Mouse (Mus musculus) frontal cortex, postnatal 25 days (tissue): ENCODE measurements around the gene Ubald1.

Experiments
- DNase-seq, 2 experiments: peaks; one replicate each; pipeline ENCODE4 v3.0.0; 2022; ENCODE audit warnings: low spot score in 2 of 2

Gene Ubald1

DNA sequence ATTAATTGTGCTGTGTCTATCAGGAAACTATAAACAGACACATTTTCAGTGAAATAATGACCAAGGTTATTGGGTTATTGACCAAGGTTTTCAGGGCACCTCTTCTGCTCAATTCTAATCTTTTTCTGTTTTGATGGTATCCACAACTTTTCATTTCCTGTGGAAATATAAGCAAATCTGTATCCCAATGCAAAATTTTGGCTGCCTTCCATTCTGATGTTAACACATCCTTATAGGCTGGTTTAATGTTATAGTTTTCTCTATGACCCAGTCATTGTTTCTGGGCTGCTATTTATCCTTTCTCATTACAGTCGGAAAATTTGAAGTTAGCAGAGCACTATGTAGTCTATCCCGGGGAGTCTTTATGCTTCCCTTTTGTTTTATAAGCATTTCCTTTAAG lies 19.6 kb upstream of the Ubald1 start:
- no peak for DNase-seq

DNA sequence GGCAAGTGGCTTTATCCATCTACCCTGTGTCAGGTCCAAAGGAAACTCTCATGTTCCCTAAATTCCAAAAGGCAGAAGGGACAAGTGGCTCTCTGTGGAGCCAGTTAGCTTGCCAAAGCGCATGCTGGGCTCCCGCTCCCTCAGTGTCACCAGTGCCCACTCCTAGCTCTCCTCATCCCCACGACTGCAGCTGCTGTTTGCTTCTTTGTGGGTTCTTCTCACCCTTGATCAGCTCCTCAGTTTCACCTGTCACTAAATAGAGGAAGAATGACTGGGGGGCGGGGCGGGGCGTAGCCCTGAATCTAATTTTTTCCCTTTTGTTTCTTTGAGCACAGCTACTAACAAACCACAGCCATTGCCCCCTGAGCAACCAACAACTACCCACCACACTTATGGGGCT lies 18.8 kb upstream of the Ubald1 start:
- no peak for DNase-seq

DNA sequence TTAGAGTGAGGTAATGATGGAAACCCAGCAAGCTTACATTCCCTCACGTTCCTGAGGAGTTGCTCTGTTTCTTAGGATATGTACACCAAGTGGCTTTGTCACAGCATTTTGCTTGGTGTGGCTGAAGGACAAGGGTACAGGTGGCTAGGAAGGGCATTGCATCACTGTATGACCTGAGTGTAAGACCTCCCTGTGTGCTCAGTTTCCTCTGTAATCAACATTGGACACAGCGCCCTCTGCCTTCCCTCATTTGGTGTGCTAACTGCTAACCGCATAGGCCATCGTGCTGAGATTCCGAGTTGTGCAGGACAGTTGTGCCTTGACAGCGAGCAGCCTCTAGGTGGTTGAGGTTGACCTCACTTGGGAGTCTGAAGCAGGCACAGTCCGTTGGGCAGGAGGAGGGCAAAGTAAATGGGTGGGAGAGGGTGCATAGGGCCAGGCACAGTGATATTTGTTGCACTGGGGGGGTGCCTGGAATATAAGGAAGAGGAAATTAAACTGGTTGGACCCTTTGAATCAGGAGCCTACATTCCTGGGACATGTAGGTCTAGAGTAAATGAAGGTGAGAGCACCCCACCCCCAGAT lies 17.1 kb upstream of the Ubald1 start:
- DNase-seq: no peak

DNA sequence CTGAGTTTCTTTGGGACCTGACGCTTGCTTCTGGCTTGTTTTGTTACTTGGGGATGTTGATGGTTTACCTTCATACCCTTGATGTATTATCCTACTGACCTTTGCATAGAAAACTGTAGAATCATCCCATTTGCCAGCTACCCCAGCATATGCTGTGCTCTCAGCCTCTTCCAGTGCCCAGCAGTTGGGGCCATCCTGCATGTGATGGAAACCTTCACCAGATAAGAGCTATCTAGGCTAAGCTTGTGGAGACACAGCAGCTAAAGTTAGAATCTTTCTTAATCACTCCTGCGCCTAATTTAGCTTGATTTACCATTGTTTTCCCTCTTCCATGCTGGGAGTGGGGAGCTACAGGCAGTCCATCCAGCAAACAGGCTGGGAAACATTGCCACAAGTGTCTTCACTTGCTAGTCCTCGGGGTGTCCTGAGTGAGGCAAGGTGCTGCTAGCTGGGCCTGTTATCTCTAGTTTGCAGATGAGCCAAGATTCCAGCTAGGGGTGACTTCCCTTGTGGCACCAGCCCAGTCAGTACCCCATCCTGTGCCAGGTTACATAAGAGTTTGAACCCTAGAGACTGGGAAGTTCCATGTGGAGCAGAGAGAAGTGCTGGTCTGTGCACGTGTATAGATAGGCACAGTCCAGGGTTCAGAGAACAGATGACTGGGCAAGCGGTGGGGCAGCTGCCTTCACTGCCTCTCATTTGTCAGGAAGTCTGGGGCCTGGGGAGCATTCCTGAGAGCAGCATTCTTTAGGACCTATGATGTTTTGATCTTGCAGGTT lies 16.3 kb upstream of the Ubald1 start:
- no peak for DNase-seq

DNA sequence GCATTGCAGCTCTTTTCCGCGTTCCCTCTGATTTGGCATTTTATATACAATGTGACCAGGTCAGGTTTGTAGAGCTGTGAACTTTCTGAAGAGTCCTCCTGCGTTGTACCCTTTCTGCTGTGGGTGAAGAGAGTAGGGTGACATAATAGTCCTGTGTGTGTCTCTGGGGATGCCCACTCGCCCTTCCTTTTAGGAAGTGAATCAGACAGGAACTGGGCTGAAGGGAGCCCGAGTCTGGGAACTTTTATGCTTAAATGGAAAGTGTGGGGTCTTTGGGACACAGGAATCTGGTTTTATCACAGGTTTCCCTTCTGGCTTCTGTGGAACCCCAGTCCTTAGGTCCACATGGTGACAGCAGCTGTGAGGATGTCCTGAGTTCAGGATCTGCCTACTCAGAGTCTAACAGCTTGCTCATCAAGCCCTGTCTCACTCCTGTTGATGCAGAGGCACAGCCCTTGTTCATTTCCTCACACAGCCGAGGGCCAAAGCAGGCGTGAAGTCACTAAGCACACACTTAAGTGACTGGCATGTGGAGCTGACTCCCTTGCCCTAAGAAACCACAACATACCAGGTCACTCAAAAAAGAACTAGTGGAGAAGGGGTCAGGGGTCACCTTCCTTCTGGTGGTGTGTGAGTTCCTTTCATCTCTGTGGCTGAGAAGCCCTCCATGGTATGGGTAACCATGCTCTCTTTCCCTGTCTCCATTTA lies 14.2 kb upstream of the Ubald1 start:
- DNase-seq: no peak

DNA sequence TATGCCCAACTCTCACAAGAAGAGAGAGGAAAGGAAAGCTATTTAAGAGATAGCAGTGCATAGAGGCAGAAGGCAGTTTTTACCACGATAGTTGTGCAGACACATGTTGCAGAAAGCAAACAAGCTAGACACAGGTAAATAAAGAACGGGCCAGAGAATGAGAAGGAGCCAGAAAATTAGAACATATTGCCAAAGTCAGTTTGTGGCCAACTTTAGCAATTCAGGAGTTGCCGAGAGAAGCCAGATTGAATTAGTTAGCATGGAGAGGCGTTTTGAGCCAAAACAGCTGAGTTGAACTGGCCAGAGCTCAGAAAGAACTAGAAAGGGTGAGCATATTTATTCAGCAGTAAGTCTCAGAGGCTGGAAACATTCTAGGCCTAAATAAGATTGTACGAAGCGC lies 12.1 kb upstream of the Ubald1 start:
- DNase-seq: no peak

DNA sequence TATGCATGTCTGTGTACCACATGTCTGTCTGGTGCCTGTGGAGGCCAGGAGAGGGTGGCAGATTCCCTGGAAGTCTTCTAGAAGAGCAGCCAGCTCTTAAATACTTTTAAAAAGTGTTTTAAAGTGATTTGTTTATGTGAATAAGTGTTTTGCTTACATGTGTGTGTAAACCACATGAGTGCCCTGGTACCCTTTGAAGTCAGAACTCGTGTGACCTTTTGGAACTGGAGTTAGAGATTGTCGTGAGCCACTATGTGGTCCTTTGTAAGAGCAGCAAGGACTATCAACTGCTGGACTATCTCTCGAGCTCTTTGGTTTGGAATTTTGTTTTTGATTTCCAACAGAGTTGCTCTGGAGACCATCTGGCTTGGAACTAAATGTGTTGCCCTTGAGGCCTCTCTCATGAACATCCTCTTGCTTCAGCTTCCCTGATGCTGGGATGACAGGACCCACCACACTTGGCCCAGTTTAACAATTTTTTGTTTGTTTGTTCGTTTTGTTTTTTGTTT lies 10.1 kb upstream of the Ubald1 start:
- DNase-seq: no peak

DNA sequence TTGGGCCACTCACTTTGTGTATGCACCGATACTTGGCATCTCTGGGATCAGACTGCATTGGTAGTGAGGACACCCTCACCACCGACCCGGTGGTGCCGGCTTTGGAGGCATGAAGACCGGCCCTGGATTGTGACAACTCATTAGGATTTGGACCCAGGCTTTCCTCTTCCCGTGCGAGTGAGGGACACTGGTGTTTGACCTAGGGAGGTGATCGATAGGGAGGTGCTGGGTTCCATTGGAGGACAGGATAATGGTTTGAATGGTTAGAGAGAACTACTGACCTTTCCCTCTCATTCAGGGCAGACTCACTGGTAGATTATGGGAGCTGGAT lies 6.5 kb upstream of the Ubald1 start:
- DNase-seq: no peak

DNA sequence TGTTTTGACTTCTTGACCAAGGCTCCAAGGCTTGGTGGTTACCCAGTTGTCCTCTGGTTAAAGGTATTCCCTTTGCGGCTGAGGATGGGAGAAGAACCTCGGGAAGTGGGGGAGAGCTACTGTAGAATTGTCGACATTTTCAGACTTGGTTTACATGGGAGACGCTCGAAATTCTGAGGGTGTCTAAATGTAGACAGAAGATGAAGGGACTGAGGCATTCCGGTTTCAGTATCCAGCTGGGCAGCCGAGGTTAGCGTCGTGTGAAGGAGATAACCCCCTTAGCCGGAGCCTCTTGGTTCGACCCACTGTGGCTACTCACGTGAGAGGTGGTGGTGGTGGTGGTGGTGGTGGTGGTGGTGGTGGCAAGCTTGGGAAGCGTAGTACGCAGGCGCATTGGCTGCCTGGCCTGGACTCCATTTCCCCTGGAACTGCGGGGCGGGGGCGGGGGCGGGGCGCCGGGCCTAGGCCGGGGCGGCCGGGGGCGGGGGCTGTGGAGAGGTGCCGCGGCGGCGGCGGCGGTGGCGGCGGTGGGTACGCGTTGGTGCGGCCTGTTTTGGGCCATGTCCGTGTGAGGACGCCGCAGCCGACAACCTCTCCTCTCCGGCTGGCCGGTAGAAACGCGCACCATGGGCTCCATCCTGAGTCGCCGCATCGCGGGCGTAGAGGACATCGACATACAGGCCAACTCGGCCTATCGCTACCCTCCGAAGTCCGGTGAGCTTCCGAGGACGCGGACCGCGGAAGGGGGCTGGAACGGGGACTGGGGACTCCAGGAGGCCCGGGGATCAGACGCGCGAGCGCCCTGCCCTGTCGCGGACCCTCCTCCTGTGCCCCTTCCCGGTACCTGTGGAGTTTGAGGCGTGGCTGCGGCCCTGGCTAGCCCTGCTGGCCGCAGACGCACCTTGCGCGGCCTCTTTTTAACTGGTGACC lies 5.9 kb upstream of the Ubald1 start, which contains the start of gene Mgrn1:
Mgrn1 (plus strand) TSS at position 490 of the 930 bp plus-strand sequence.
- peak; percentile 49 to 75 for DNase-seq

DNA sequence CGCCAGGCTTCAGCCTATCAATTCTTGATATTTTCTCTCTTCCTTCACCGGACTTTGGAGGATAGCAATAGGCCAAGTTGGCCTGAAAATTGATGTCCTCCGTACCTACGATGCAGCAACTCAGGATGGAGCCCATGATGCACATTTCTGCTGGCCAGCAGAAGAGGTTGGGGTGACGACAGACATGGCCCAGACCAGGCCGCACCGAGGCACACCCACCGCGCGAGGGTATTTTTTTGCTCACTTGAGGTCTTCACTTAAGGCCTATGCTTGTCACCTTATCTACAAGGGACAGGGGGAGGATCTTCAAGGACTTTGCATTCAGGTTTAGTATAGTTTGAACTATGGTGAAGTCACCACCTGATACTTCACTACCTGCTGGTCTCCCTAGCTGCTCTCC lies 4.8 kb upstream of the Ubald1 start:
- DNase-seq: no peak

DNA sequence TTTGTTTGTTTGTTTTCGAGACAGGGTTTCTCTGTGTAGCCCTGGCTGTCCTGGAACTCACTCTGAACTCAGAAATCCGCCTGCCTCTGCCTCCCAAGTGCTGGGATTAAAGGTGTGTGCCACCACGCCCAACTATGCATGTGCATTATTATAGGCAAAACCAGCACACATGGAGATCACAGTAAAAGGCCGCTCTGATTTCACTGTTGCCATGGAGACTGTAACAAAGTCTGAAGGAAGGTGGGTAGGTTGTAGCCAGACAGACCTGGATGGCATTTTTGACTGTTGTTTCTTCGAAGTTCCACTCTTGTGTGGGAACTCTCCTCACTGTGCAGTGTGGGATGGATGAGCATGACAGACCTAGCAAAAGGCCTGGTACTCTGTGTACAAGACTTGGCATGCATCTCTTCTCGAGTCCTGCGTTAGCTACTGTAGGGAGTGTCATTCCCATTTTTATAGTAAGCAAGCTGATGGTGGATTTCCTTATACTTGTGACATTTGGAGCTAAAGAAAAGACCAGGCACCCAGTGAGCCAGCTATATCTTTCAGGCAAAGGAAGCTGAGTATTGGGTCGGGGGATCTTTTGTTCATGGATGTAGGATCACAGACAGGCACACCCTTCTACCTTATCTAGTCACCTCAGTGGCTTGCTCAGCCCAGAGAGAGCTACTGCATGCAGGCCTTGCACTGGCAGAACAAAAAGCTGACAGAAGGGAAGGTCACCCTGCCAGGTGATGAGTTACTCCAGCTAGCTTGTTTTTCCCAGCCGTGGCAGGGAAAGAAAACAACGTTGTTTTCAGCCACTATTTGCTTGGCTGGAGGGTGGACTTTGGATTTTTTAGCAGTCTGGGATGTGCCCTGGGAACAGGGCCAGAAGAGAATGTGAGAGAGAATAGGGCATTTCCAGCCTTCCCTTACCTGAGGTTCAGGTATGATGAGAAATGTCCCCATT lies 1.6 kb upstream of the Ubald1 start:
- DNase-seq: no peak

DNA sequence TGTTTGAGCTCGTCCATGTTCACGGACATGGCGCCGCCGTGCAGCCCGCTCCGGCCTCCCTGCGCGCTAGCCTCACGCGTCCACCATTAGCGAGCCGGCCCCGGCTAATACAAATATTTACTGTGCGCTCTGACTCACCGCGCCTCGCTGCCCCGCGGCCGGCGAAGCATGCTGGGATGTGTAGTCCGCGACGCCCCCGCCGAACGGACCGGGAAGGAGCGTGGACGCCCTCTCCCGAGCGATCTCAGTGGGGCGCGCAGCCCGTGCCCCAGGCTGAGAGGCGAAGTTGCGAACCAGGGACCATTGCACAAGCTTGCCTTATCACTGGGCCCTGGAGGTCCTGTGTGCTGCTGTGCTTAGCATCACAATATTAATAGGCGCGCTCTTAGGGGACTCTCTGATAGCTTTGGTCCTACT lies 399 bp downstream of the Ubald1 start:
- peak; percentile 79 to 81 for DNase-seq

DNA sequence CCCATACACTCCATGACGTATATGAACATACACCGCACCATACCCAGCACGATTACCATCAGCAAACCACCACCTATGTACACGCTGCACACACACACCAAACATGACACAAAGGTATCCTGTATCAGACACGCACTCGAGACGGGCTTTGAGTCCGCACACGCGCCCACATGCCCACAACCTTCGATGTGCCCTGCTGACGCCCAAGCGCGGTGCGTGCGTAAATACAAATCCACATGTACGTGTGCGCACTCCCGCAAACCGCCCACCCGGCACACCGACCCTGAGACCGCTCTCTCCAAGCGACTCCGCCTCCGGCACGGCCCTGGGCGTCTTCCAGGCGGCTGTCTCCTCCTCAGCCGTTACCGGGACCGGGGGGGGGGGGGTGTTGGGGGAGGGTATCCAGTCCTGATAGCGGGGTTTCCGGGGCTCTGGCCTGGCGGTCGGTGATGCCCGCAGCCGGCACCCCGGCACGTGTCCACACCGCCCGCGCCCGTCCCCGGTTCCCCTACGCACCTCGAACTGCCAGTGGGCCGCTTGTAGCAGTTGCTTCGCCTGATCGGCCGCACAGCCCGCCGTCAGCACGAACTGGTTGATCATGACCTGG lies 911 bp downstream of the Ubald1 start:
- DNase-seq: peak in 1 of 2 experiments; percentile 46

DNA sequence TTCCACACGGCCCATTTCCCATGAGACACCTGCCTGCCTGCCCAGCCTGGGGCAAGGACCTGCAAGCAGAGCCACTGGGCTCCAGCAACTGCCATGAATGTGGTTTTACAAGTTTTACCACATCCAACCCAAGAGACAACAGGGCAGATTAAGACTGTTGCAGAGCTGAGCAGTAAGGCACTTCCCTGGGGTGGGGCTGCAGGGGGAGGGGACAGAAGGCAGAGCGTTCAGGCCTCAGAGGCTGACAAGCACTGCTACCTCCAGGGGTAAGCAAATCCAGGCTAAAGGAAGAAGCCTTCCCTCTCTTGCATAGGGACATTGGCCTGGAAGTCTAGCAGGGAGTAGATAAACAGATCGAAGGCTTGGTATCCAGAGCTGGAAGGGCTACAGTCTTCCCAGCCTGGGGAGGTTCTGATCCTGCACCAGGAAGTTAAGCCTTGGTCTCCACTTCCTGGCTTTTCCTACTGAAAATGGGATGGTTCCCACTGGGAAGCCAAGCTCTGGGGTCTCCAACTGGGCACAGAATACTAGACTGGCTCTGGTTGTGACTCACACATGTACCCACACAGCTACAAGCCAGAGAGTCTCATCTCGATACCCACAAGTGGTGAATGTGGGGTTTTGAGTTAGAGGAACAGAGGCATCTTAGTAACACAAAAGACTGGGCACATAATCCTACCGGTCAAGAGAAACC lies 1.8 kb downstream of the Ubald1 start:
- no peak for DNase-seq

DNA sequence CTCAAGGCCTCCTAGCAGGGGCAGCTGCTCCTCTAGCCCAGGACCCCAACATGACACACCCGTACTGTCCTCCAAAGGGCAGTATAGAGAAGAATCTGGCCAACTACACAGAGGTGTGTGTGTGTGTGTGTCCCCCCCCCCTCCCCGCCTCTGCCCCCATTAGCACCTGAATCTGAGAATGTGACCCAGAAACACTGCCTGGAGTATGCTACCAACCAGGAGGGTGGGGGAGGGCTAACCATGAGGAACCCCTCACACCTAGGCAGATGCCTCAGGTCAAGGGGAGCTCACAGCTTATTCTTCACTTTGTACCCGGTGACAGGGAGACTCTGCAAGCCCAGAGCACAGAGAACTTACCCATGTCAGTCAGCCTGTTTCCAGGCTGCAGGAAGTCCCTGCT lies 2.4 kb downstream of the Ubald1 start:
- no peak for DNase-seq

DNA sequence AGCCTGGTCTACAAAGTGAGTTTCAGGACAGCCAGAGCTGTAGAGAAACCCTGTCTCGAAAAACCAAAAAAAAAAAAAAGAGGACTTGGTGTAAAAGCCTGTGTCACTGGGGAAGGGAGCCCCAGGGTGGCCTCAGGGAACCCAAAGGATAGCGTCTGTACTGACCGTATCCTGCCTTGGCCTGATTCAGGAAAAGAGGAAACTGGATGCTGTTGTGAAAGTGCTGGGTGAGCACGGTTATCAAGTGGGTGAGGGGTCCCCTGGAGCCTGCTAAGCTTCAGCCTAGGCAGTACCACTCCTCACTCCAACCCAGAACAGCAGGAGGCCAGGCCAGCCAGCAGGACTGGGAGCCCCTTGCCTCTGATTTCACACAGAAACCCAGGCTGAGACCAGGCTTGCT lies 2.9 kb downstream of the Ubald1 start:
- no peak for DNase-seq

DNA sequence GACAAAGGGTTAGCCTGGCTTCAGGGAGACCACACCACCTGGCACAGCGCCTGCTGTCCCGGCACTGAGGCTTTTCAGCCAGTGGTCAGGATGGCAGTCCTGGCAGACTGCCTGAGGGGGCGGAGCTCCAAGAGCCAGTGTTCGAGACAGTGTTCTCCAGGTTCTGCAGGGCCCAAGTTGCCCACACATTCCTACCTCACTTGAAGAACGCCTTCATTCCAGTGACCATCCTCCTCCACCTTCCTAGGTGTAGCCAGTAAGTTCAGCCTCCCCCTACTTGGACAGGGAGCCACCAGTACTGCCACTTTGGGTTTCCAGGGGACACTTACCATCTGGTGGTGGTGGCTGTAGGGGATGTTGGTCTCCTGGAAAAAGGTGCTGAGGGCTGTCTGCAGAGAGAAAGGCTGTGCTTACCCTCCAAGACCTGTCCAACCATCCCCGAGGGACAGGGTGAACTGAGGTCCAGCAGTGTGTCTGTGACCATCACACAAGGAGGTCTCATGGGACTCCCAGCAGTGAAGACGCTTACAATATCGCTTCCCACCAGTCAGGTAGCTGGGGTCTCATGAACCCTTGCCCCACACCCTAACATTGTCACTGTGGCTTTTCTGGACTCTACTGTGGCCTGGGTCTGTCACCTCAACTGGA lies 4.0 kb downstream of the Ubald1 start:
- peak in 1 of 2 experiments; percentile 52 for DNase-seq

DNA sequence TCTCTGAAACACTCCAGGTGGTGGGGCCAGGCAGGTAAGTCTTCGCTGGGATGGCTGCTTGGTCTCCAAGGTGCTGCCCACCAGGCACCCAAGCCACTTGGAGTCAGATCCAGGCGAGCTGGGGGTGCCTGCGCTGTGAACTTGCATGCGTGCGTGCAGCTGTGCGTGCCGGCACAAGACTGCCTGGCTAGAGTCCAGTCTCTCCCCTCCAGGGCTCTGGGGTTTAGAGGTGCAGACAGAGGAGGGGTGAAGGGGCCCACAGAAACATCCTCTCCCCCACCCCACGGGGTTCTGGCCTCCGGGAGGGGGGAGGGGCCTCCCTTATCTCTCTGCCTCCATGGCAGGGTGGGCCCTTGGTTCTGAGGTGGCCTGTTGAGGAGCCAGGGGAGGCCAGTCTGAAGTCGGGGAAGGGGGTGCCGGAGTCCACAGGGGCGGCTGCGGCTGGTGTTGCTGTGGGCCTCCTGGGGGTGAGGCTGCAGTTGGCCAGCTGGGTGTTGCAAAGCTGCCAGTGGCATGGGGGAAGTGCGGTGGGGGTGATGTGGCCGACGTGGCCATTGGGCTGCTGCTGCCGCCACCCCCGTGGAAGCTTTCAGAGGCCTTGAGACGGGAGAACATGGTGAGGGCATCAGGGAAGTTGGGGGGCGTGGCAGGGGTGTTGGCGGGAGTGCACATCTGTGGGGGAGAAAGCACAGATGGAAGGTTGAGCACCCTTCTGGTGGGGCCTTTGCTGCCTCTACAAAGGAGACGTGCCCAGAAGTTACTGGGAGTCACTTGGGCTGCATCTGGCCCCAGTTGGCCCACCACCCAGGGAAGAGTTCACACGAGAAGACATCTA lies 4.7 kb downstream of the Ubald1 start:
- DNase-seq: no peak
